Mouse (Mus musculus): ENCODE data around the gene Casp8. TPM values are rescaled to one million over a fixed set of nuclear protein-coding genes. Genes with fewer than 3 reads are reported as not detected.
"Not testable (repeated sequence)": the region's sequence is repeated elsewhere in the genome, so short reads cannot be mapped to it uniquely, and the experiment has no call there.

The Casp8 gene
- total and polyA plus RNA-seq, 3 experiments = 15.2 to 17.5 TPM; not detected in 1

DNA sequence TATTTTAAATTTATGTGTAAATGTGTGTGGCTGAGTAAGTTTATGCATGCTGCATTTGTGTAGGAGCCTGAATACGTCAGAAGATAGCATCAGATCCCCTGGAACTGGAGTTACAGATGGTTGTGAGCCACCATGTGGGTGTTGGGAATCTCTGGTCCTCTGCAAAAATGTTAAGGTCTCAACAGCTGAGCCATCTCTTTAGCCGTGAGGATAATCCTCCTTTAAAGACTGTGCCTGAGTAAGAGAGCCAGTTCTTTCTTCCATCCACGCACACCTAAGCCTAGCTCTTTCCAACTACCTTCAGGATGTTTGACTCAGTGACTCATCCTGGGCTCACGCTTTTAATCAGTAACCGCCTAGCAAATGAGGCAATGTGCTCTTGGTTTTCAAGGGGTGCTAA, 35.6 kb downstream of the Casp8 start:
- no peak for DNase-seq (ENCODE audit: low read depth, low spot score)
- Histone ChIP-seq H3K36me3 (ENCODE audit: control insufficient read depth in 1 of 2, insufficient read depth in 2 of 2, low read length in 2 of 2) (peaks cover 0 to 16% of the 10 kb centered on the region in 2 experiments; a peak in 2 of 4 replicates), H3K4me3 (ENCODE audit: control insufficient read depth in 1 of 2, insufficient read depth in 1 of 2, low read depth in 2 of 2, low read length in 2 of 2) (no peak overlapping the region), H3K79me2 (ENCODE audit: control insufficient read depth, insufficient read depth, low read length, poor library complexity) (no peaks in the 10 kb centered on the region), H3K27me3 (ENCODE audit: control insufficient read depth in 1 of 2, insufficient read depth in 2 of 2, low read length in 2 of 2) (no peaks in the 10 kb centered on the region), H3K27ac (ENCODE audit: control insufficient read depth, low read depth, low read length) (no peak overlapping the region), H3K4me1 (ENCODE audit: control insufficient read depth in 1 of 2, insufficient read depth in 2 of 2, low read length in 2 of 2) (no peaks in the 10 kb centered on the region), H3K9ac (ENCODE audit: control insufficient read depth, low read depth, low read length, poor library complexity, severe bottlenecking) (no peak overlapping the region), H3K9me3 (replicated peaks; ENCODE audit: insufficient read depth, low read length) (no peaks in the 10 kb centered on the region)
- TF ChIP-seq ETS1 (IDR thresholded peaks at IDR 0.05; ENCODE audit: low read depth, low read length) (no peak), MXI1 (IDR thresholded peaks at IDR 0.05; ENCODE audit: low read depth, low read length) (no peak), ZKSCAN1 (IDR thresholded peaks at IDR 0.05; ENCODE audit: low read depth, low read length) (no peak), EP300 (IDR thresholded peaks at IDR 0.05; ENCODE audit: low read depth in 1 of 2, low read length in 2 of 2) (no peak), BHLHE40 (IDR thresholded peaks at IDR 0.05; ENCODE audit: borderline replicate concordance, low read depth, low read length) (no peak), ZMIZ1 (IDR thresholded peaks at IDR 0.05; ENCODE audit: low read depth, low read length) (no peak), RAD21 (IDR thresholded peaks at IDR 0.05; ENCODE audit: low read depth, low read length) (no peak), CTCF (IDR thresholded peaks at IDR 0.05 in 2 of 3, conservative IDR thresholded peaks at IDR 0.05 in 1 of 3; ENCODE audit: control insufficient read depth in 1 of 3, insufficient read depth in 1 of 3, low read depth in 2 of 3, low read length in 3 of 3, poor library complexity in 1 of 3, severe bottlenecking in 1 of 3) (no peak), MEF2A (IDR thresholded peaks at IDR 0.05; ENCODE audit: extremely low read depth, insufficient replicate concordance, low read depth, low read length, poor library complexity, severe bottlenecking) (no peak), POLR2A (IDR thresholded peaks at IDR 0.05; ENCODE audit: control insufficient read depth in 1 of 2, insufficient read depth in 1 of 2, low read depth in 1 of 2, low read length in 2 of 2, poor library complexity in 1 of 2) (no peak), KAT2A (conservative IDR thresholded peaks at IDR 0.05; ENCODE audit: low read depth, low read length) (no peak), CHD2 (IDR thresholded peaks at IDR 0.05; ENCODE audit: low read length) (no peak), SMC3 (IDR thresholded peaks at IDR 0.05; ENCODE audit: low read depth, low read length) (no peak), SIN3A (IDR thresholded peaks at IDR 0.05; ENCODE audit: low read length) (no peak), NELFE (IDR thresholded peaks at IDR 0.05; ENCODE audit: low read depth, low read length) (no peak), ZNF384 (IDR thresholded peaks at IDR 0.05; ENCODE audit: low read depth, low read length) (no peak), MYC (IDR thresholded peaks at IDR 0.05; ENCODE audit: low read depth, low read length) (no peak), MYB (IDR thresholded peaks at IDR 0.05; ENCODE audit: low read depth, low read length) (no peak), USF2 (IDR thresholded peaks at IDR 0.05; ENCODE audit: borderline replicate concordance in 1 of 2, insufficient read depth in 1 of 2, low read depth in 1 of 2, low read length in 2 of 2) (no peak)

DNA sequence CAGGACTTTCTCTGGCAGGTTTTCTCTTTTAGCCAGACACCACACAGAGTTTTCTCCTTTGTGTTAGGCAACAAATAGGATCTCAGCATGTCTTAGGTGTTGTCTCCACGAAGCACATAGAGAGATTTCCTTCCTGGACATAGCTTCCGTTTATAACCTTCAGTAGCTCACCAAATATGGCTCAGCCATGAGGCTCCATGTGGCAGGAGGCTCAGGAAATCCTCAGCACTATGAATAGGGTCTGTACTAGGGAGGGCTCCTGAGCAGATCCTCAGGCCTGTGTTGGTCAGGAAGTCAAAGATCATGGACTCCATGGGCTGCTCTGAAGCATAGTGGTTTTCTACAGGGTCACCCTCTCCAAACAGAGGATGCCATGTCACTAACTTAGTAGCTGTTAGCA, 37.0 kb downstream of the Casp8 start:
- TF ChIP-seq TCF12 (IDR thresholded peaks at IDR 0.05; ENCODE audit: low read depth, low read length) = no peak
- no peak for TF ChIP-seq MYC (IDR thresholded peaks at IDR 0.05; ENCODE audit: low read depth, low read length)
- TF ChIP-seq ETS1 (IDR thresholded peaks at IDR 0.05; ENCODE audit: low read depth, low read length) = no peak
- TF ChIP-seq USF1 (IDR thresholded peaks at IDR 0.05; ENCODE audit: low read depth, low read length) = no peak
- TF ChIP-seq MAZ (IDR thresholded peaks at IDR 0.05; ENCODE audit: low read depth, low read length) = no peak
- no peak for TF ChIP-seq MAFK (IDR thresholded peaks at IDR 0.05; ENCODE audit: borderline replicate concordance, low read depth, low read length)
- no peak for TF ChIP-seq POLR2AphosphoS5 (IDR thresholded peaks at IDR 0.05; ENCODE audit: borderline replicate concordance, low read depth, low read length)
- TF ChIP-seq KAT2A (conservative IDR thresholded peaks at IDR 0.05; ENCODE audit: low read depth, low read length) = no peak
- no peak for TF ChIP-seq UBTF (IDR thresholded peaks at IDR 0.05; ENCODE audit: borderline replicate concordance, insufficient read depth, low read depth, low read length)
- no peak for TF ChIP-seq GATA1 (IDR thresholded peaks at IDR 0.05; ENCODE audit: low read depth, low read length)
- H3K79me2 ChIP-seq (ENCODE audit: control insufficient read depth, insufficient read depth, low read length, poor library complexity) = no peaks in the 10 kb centered on the region
- DNase-seq (ENCODE audit: low read depth, low spot score) = no peak
- no peak overlapping the region for H3K4me3 ChIP-seq (ENCODE audit: control insufficient read depth in 1 of 2, insufficient read depth in 1 of 2, low read depth in 2 of 2, low read length in 2 of 2)
- no peaks in the 10 kb centered on the region for H3K27me3 ChIP-seq (ENCODE audit: control insufficient read depth in 1 of 2, insufficient read depth in 2 of 2, low read length in 2 of 2)
- H3K9ac ChIP-seq (ENCODE audit: control insufficient read depth, low read depth, low read length, poor library complexity, severe bottlenecking) = no peak overlapping the region
- H3K36me3 ChIP-seq (ENCODE audit: control insufficient read depth in 1 of 2, insufficient read depth in 2 of 2, low read length in 2 of 2) = peaks cover 0 to 16% of the 10 kb centered on the region in 2 experiments; a peak in 2 of 4 replicates
- H3K27ac ChIP-seq (ENCODE audit: control insufficient read depth, low read depth, low read length) = no peak overlapping the region
- H3K4me1 ChIP-seq (ENCODE audit: control insufficient read depth in 1 of 2, insufficient read depth in 2 of 2, low read length in 2 of 2) = no peaks in the 10 kb centered on the region
- no peaks in the 10 kb centered on the region for H3K9me3 ChIP-seq (replicated peaks; ENCODE audit: insufficient read depth, low read length)

DNA sequence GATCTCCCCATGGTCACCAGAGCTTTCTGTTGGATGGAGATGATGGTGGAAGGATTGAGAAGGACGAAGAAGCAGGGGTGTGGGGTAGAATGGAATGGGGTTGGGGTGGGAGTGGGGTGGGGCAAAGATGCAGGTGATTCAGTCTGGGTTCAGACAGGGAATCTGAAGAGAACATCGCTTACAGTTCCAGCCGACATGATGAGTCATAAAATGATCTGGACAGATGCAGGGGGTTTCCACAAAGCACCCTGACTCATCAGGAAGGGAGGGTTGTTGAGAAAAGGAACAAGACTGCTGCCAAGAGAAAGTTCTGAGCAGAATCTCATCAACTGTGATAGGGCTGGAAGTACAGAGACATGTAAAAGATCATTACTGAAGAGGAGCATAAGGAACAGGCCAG, 61.6 kb downstream of the Casp8 start:
- peaks cover 0 to 15% of the 10 kb centered on the region in 2 experiments; a peak in 3 of 4 replicates for H3K4me1 ChIP-seq (ENCODE audit: control insufficient read depth in 1 of 2, insufficient read depth in 2 of 2, low read length in 2 of 2)
- H3K79me2 ChIP-seq (ENCODE audit: control insufficient read depth, insufficient read depth, low read length, poor library complexity); H3K9me3 ChIP-seq (replicated peaks; ENCODE audit: insufficient read depth, low read length); H3K9ac ChIP-seq (ENCODE audit: control insufficient read depth, low read depth, low read length, poor library complexity, severe bottlenecking); H3K27me3 ChIP-seq (ENCODE audit: control insufficient read depth in 1 of 2, insufficient read depth in 2 of 2, low read length in 2 of 2); H3K4me3 ChIP-seq (ENCODE audit: control insufficient read depth in 1 of 2, insufficient read depth in 1 of 2, low read depth in 2 of 2, low read length in 2 of 2); H3K36me3 ChIP-seq (ENCODE audit: control insufficient read depth in 1 of 2, insufficient read depth in 2 of 2, low read length in 2 of 2); H3K27ac ChIP-seq (ENCODE audit: control insufficient read depth, low read depth, low read length): not testable (repeated sequence)
- DNase-seq (ENCODE audit: low read depth, low spot score) = peak; percentile 41

Measured in MEL (cell line).